Mouse (Mus musculus) adrenal gland, adult (tissue): Measurements from ENCODE around the gene Apbb2.

Experiments
- DNase-seq, 2 experiments: peaks; one replicate each; pipeline ENCODE4 v3.0.0; 2022 to 2023; ENCODE audit warnings: low spot score in 1 of 2; ENCODE audit not compliant: inconsistent age in 2 of 2

Gene Apbb2

DNA sequence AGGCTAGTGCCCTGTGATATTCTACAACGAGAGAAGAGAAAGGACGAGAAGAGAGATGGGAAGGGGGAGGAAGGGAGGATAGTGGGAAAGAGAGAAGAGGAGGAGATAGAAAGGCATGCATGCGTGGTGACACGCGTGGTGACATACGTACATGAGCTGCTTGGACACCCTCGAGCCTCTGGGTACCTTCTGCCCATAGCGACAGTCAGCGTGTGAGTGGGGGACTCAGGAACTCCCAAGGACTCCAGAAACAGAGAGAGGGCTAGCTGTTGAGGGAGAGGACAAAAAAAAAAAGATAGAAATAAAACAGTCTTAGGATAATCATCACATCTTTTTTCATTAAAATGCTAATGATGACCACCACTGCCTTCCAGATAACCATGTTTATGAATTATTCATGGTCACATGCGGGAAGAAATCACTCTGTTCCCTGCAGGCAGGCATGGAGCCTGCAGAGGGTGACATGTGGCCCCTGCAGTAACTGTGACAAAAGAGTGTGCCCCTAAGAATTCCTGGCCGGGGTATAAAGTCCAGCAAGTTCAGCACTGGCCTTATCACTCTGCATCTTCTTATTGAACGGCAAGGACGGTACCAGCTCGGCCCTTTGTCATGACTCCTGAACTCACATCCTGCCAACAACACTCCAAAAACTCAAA is 126.5 kb downstream of the Apbb2 start:
- no peak for DNase-seq

DNA sequence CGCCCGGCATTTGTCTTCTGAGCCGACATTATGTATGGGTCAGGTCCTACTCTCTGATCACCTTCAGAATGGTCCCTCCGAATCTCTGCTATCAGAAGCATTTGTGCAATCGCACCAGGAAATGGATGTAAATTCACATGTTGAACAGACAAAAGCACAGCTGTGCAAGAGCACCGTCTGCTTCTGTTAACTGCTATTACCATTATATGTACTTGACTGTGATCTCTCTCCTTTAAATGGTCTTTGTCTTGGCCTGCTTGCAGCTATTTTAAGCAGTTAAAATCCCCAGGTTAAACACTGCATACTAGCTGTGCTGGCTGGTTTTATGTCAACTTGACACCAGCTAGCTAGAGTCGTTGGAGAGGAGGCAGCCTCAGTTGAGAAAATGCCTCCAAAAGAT is 132.6 kb downstream of the Apbb2 start:
- DNase-seq, result no peak

DNA sequence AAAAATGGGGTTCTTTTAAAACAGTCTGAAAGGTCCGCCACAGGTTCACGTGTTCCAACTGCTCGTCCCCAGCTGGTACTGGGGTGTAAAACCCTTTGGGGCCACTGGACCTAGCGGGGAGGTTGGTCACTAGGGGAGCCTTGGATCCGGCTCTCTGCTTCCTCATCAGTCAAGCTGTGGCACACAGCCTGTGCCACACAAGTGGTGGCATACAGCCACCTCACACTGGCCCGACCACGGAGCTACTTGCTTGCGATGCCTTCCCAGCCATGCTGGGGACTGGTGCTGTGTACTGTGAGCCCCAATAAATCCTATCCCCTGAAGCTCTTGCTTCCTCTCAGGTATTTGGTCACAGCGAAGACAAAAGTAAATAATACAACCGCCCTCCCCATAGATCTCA is 142.3 kb downstream of the Apbb2 start:
- DNase-seq, result no peak

DNA sequence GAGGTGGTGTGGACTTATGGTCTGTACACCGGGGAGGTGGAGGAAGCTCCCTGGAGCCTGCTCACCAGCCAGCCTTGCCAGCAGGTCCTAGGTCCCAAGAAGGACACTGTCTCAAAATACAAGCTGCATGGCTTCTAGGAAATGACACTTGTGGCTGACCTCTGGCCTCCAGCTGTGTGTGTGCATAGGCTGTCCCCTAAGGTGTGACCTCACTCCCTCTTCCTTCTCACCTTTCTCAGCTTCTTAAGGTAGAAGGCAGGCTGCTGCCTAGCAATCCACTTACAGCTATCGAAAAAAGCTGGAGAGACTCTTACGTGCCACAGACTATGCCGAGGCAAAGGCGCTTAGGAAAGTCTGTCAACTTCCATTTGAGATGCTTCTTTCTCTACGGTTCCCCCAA is 142.8 kb downstream of the Apbb2 start:
- DNase-seq, result no peak

GRCm38 (mm10) chr5:66474153-66474552 is 144.4 kb downstream of the Apbb2 start:
- DNase-seq, result no peak

GRCm38 (mm10) chr5:66473599-66473998 is 145.0 kb downstream of the Apbb2 start:
- no peak for DNase-seq

- no peak for DNase-seq
These were observed 147.7 kb downstream of the Apbb2 start for GRCm38 (mm10) chr5:66470837-66471236.

DNA sequence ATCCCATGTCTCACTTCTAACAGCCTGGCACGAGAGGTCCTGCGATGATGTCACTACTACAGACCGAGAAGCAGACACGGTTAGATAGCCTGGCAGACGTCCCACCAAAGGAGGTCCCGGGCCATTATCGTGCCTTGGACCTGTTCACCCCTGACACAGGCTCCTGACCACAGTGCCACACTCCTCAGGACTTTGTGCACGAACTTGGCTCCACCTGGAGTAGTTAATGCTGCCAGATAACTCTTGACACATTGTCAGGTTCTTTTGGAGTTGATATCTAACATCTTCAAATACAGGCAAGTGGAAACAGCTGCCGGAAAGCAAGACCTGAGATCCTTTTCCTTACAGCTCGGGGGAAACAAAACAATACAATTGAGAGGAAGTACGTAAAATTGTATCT is 148.9 kb downstream of the Apbb2 start:
- peak; percentile 64 to 69 for DNase-seq

DNA sequence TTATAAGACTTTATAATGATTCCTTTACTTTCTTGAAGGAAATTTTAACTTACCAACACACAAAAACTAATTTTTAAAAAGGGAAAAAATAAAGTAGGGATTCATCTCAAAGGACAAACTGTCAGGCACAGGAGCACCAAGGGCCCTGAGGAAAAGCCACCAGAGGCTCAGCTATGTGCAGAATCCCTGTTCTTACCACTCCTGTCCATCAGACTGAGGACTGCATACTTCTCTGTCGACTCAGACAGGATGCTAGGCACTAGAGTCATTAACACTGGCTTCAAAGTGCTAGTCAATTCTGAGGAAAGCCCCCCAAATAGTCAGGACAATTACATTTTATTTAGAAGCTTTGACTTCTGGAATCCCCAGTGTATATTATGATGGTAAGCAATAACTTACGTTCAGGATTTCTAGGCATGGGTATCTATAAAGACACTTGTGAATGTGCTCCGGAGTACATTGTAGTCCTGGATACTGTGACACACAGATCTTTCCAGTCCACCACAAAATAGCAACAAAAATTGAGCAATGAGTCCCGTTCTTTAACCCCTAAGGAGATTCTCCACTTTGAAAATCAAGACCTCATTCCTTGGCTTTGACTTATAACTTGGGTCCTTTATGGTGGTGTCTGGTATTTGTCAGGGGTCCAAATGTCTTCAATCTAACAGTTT is 150.1 kb downstream of the Apbb2 start:
- no peak for DNase-seq

GRCm38 (mm10) chr5:66462665-66463064 is 155.9 kb downstream of the Apbb2 start:
- DNase-seq, result peak in 1 of 2 experiments; percentile 53

DNA sequence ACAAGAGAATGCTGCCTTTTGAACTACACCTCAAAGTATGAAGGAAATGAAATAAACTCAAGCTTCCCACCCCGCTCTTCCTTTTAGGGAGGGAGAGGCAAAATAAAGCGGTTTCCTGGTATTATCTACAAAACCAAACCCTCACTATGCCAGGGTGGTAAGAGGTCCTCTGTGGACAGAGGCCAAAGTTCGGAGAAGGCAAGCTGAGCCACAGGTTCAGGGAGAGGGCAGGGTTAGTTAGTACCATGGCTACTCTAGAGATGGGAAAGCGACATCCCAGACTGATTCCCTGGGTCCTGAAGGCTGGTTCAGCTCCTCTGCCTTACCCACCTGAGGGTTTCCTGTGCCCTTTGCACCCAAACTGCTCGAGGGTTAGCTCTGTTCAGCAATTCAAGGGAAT is 159.7 kb downstream of the Apbb2 start:
- peak in 1 of 2 experiments; percentile 42 for DNase-seq

DNA sequence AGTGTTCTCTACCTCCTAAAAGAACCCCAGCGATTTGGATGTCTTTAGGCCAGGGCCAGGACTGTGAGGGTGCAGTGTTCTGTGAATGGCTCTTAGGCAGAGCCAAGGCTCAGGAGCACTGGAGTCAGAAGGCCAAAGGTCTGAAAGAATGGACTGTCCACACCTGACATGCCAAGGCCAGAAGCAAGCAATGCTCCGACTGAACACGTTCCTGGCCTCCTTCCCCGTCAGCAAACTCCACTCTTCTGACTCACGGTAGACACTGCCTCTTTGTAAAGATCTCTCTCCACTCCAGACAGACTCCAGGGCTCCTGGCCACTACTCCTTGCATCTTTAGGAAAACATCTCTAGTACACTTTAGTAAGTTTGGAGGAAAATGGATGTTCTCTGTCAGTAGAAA is 163.3 kb downstream of the Apbb2 start:
- peak; percentile 65 to 69 for DNase-seq

GRCm38 (mm10) chr5:66454826-66455225 is 163.8 kb downstream of the Apbb2 start:
- DNase-seq, result no peak

- DNase-seq, result peak in 1 of 2 experiments; percentile 57
These were observed 165.5 kb downstream of the Apbb2 start for GRCm38 (mm10) chr5:66453106-66453505.

GRCm38 (mm10) chr5:66451561-66451960 is 167.0 kb downstream of the Apbb2 start:
- no peak for DNase-seq

DNA sequence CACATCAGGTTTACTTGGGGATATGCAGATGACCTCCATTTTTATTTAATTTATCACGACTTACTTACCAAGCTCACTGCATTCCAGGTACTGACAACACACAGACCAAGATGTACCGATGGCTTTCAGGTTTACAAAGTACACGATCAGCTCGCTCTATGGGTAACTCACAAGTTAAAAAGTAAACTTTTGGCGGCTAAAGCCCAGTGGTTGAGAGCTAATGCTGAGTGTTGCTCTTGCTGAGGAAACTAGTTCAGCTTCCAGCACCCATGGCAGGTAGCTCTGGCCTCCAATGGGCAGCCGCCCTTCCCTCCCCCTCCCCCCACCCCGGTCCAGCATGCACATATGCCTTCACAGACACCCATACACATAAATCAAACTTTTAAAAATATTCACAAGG is 173.1 kb downstream of the Apbb2 start:
- DNase-seq, result no peak

- DNase-seq, result no peak
These were observed 176.3 kb downstream of the Apbb2 start for GRCm38 (mm10) chr5:66442260-66442659.

DNA sequence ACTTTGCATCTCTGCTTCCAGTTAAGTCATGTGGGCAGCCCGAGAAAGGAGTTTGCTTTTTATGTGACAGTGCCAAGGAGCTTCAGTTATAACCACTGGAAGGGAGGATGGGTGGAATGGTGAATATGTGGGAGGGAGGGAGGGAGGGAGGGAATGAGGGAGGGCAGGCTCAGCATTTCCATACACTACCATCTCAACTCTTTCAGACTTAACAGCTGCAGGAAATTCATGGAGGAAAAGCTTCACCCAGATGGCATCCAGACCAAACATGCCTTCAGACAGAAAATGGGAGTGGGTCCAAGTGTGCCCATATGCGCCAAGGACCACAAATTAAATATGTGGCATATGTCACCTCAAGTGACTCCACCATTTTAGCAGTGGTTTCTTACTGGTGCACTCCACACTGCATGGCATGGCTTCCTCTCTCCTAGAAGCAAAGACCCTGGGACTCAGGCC is 181.8 kb downstream of the Apbb2 start:
- no peak for DNase-seq

- no peak for DNase-seq
These were observed 183.4 kb downstream of the Apbb2 start for GRCm38 (mm10) chr5:66435158-66435557.

- DNase-seq, result no peak
These were observed 189.5 kb downstream of the Apbb2 start for GRCm38 (mm10) chr5:66429076-66429475.

- DNase-seq, result no peak
These were observed 190.5 kb downstream of the Apbb2 start for GRCm38 (mm10) chr5:66428071-66428470.

DNA sequence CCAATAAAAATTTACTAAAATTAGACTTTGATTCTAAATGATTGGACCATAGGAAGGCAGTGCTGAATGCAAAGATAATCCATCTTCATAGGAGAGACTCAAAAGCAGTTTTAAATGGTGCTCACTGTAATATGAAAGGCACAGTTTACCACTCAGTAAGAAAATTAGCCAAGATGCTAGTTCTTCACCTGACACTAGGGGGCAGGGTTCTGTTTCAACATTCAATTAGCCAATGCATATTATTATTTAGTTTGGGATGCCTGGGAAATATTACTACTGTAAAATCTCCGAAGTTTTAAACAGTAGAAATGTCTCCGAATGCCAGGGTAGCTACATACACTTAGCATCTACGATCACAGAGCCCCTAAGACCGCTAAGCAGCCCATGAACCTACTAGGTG is 194.7 kb downstream of the Apbb2 start:
- peak in 1 of 2 experiments; percentile 82 for DNase-seq

GRCm38 (mm10) chr5:66423466-66423865 is 195.1 kb downstream of the Apbb2 start:
- peak; percentile 41 to 71 for DNase-seq
